Mouse (Mus musculus) limb, embryonic 13.5 days (tissue): ENCODE measurements around the gene Tbk1. TPM values are rescaled to one million over a fixed set of nuclear protein-coding genes. Genes with fewer than 3 reads are reported as not detected.
A peak's percentile ranks its signal among the peaks of the same experiment; 100 is the strongest.

Experiments
- ATAC-seq: fragments of 200-750 bp; cut with Nextera tagmentation; 2 replicates; pipeline ENCODE4 v1.8.0; 2017; ENCODE audit warnings: low read depth, moderate number of reproducible peaks, moderate TSS enrichment; ENCODE audit not compliant: low FRiP score
- H3K27ac ChIP-seq: fragments of 300-500 bp; sonication (generic); 2 replicates; pipeline ENCODE4 v1.5.1; 2015; ENCODE audit warnings: inconsistent platforms, mild to moderate bottlenecking, moderate library complexity
- H3K27me3 ChIP-seq: fragments of 300-500 bp; sonication (generic); 2 replicates; pipeline ENCODE4 v1.6.1; 2015; ENCODE audit warnings: mild to moderate bottlenecking, inconsistent platforms
- H3K36me3 ChIP-seq: fragments of 300-500 bp; sonication (generic); 2 replicates; pipeline ENCODE4 v1.6.1; 2015; ENCODE audit warnings: inconsistent platforms, mild to moderate bottlenecking, moderate library complexity
- H3K4me1 ChIP-seq: fragments of 300-500 bp; sonication (generic); 2 replicates; pipeline ENCODE4 v1.6.1; 2015; ENCODE audit warnings: inconsistent platforms
- H3K4me2 ChIP-seq: fragments of 300-500 bp; sonication (generic); replicated peaks from 2 replicates; pipeline ENCODE4 v1.6.1; 2015; ENCODE audit warnings: inconsistent platforms, mild to moderate bottlenecking, moderate library complexity
- H3K4me3 ChIP-seq: fragments of 300-500 bp; sonication (generic); 2 replicates; pipeline ENCODE4 v1.5.1; 2015; ENCODE audit warnings: moderate library complexity, mild to moderate bottlenecking, inconsistent platforms
- H3K9ac ChIP-seq: fragments of 300-500 bp; sonication (generic); 2 replicates; pipeline ENCODE4 v1.6.1; 2015; ENCODE audit warnings: mild to moderate bottlenecking, inconsistent platforms
- H3K9me3 ChIP-seq: fragments of 300-500 bp; sonication (generic); 2 replicates; pipeline ENCODE4 v1.6.1; 2016; ENCODE audit warnings: inconsistent platforms
- WGBS: fragments of 180-500 bp; shearing (Covaris S2); methylation state at CpG from one replicate; pipeline ENCODE4 v1.1.7; 2015; 5-methylcytosine and 5-hydroxymethylcytosine counted together
- polyA plus RNA-seq: library from polyadenylated mRNA; unstranded; fragments of >200 nt; fragmentation: Nextera tagmentation; extraction: Ambion mirVana; gene quantifications from 2 replicates; pipeline ENCODE4 v1.2.1, GENCODE M21; 2015

Gene Tbk1
- polyA plus RNA-seq, 1 experiment from 2014 or later, result 31.1 TPM

GRCm38 (mm10) chr10:121530365-121531003 is 56.1 kb downstream of the Tbk1 start:
- Histone ChIP-seq H3K4me2 (no peak overlapping the region), H3K36me3 (no peaks in the 10 kb centered on the region), H3K4me3 (no peak overlapping the region), H3K4me1 (peaks cover 23% of the 10 kb centered on the region), H3K27me3 (no peaks in the 10 kb centered on the region), H3K9ac (no peak overlapping the region), H3K27ac (no peak overlapping the region), H3K9me3 (0 out of 2 replicates have a peak, but pooled peaks cover 5% of the 10 kb centered on the region)
- no peak for ATAC-seq
- 89% methylated on average over 8 of the region's 8 CpGs for WGBS

GRCm38 (mm10) chr10:121529261-121529660 is 57.3 kb downstream of the Tbk1 start:
- Histone ChIP-seq H3K36me3 (no peaks in the 10 kb centered on the region), H3K4me2 (no peak overlapping the region), H3K9ac (no peak overlapping the region), H3K9me3 (0 out of 2 replicates have a peak, but pooled peaks cover 5% of the 10 kb centered on the region), H3K27ac (no peak overlapping the region), H3K4me3 (no peak overlapping the region), H3K27me3 (no peaks in the 10 kb centered on the region), H3K4me1 (peaks cover 23% of the 10 kb centered on the region)
- 91% methylated on average over 1 of the region's 1 CpGs for WGBS
- ATAC-seq, result no peak

GRCm38 (mm10) chr10:121528470-121528869 is 58.1 kb downstream of the Tbk1 start:
- Histone ChIP-seq H3K36me3 (no peaks in the 10 kb centered on the region), H3K27ac (no peak overlapping the region), H3K27me3 (no peaks in the 10 kb centered on the region), H3K4me2 (no peak overlapping the region), H3K9ac (no peak overlapping the region), H3K4me1 (peaks cover 21% of the 10 kb centered on the region), H3K4me3 (no peak overlapping the region), H3K9me3 (0 out of 2 replicates have a peak, but pooled peaks cover 5% of the 10 kb centered on the region)
- WGBS, result 69% methylated on average over 3 of the region's 3 CpGs
- ATAC-seq, result no peak

- no peak for ATAC-seq
- 87% methylated on average over 6 of the region's 6 CpGs for WGBS
These were observed 59.5 kb downstream of the Tbk1 start for GRCm38 (mm10) chr10:121527114-121527513.

GRCm38 (mm10) chr10:121520923-121521585 is 65.5 kb downstream of the Tbk1 start:
- ATAC-seq, result no peak
- 24% methylated on average over 12 of the region's 12 CpGs for WGBS

More at GRCm38 (mm10) chr10:121527114-121527513, 59.5 kb downstream of the Tbk1 start:
- no peak overlapping the region for H3K9ac ChIP-seq
- H3K27ac ChIP-seq, result no peak overlapping the region
- no peaks in the 10 kb centered on the region for H3K27me3 ChIP-seq
- H3K36me3 ChIP-seq, result no peaks in the 10 kb centered on the region
- no peak overlapping the region for H3K4me3 ChIP-seq
- H3K9me3 ChIP-seq, result 0 out of 2 replicates have a peak, but pooled peaks cover 5% of the 10 kb centered on the region
- H3K4me2 ChIP-seq, result no peak overlapping the region
- peaks cover 10% of the 10 kb centered on the region; the same call in 1 of the 2 replicates for H3K4me1 ChIP-seq

GRCm38 (mm10) chr10:121519710-121520109 is 66.9 kb downstream of the Tbk1 start:
- Histone ChIP-seq H3K9me3 (no peaks in the 10 kb centered on the region), H3K27ac (no peak overlapping the region), H3K4me2 (no peak overlapping the region), H3K9ac (no peak overlapping the region), H3K27me3 (no peaks in the 10 kb centered on the region), H3K36me3 (no peaks in the 10 kb centered on the region), H3K4me3 (no peak overlapping the region), H3K4me1 (peaks cover 13% of the 10 kb centered on the region)
- 29% methylated on average over 2 of the region's 2 CpGs for WGBS
- ATAC-seq, result no peak

More at GRCm38 (mm10) chr10:121520923-121521585, 65.5 kb downstream of the Tbk1 start:
- H3K4me3 ChIP-seq, result no peak overlapping the region
- no peak overlapping the region for H3K27ac ChIP-seq
- H3K9ac ChIP-seq, result no peak overlapping the region
- no peaks in the 10 kb centered on the region for H3K36me3 ChIP-seq
- H3K4me2 ChIP-seq, result peak overlapping the region; percentile 9; the same call in 1 of the 2 replicates
- no peaks in the 10 kb centered on the region for H3K27me3 ChIP-seq
- H3K9me3 ChIP-seq, result no peaks in the 10 kb centered on the region
- peaks cover 11% of the 10 kb centered on the region for H3K4me1 ChIP-seq

GRCm38 (mm10) chr10:121516008-121516600 is 70.5 kb downstream of the Tbk1 start:
- H3K36me3 ChIP-seq, result no peaks in the 10 kb centered on the region
- no peak overlapping the region for H3K27ac ChIP-seq
- no peaks in the 10 kb centered on the region for H3K9me3 ChIP-seq
- no peaks in the 10 kb centered on the region for H3K27me3 ChIP-seq
- peak overlapping the region; percentile 38; the same call in 1 of the 2 replicates for H3K4me2 ChIP-seq
- 28% methylated on average over 18 of the region's 18 CpGs for WGBS
- peak; percentile 54; the same call in 1 of the 2 replicates for ATAC-seq
- peaks cover 9% of the 10 kb centered on the region for H3K4me1 ChIP-seq
- H3K9ac ChIP-seq, result no peak overlapping the region
- no peak overlapping the region for H3K4me3 ChIP-seq

- Histone ChIP-seq H3K4me2 (peak overlapping the region; percentile 38), H3K27ac (no peak overlapping the region), H3K27me3 (no peaks in the 10 kb centered on the region), H3K9ac (no peak overlapping the region), H3K4me3 (no peak overlapping the region), H3K9me3 (no peaks in the 10 kb centered on the region), H3K36me3 (no peaks in the 10 kb centered on the region), H3K4me1 (peaks cover 34% of the 10 kb centered on the region)
- ATAC-seq, result peak; percentile 57
- WGBS, result 19% methylated on average over 24 of the region's 24 CpGs
These were observed 76.6 kb downstream of the Tbk1 start for GRCm38 (mm10) chr10:121509751-121510643.

- no peaks in the 10 kb centered on the region for H3K27me3 ChIP-seq
- no peak overlapping the region for H3K4me2 ChIP-seq
- peaks cover 38% of the 10 kb centered on the region for H3K4me1 ChIP-seq
- H3K4me3 ChIP-seq, result no peak overlapping the region
- WGBS, result 88% methylated on average over 16 of the region's 16 CpGs
- H3K27ac ChIP-seq, result no peak overlapping the region
- H3K9me3 ChIP-seq, result no peaks in the 10 kb centered on the region
- no peaks in the 10 kb centered on the region for H3K36me3 ChIP-seq
- H3K9ac ChIP-seq, result no peak overlapping the region
- ATAC-seq, result no peak
These were observed 78.6 kb downstream of the Tbk1 start for GRCm38 (mm10) chr10:121507755-121508544.

- no peaks in the 10 kb centered on the region for H3K27me3 ChIP-seq
- peaks cover 38% of the 10 kb centered on the region for H3K4me1 ChIP-seq
- ATAC-seq, result peak; percentile 64
- WGBS, result 34% methylated on average over 29 of the region's 29 CpGs
- no peak overlapping the region for H3K4me3 ChIP-seq
- no peaks in the 10 kb centered on the region for H3K36me3 ChIP-seq
- H3K27ac ChIP-seq, result peak overlapping the region; percentile 78
- H3K9me3 ChIP-seq, result no peaks in the 10 kb centered on the region
- H3K4me2 ChIP-seq, result peak overlapping the region; percentile 31
- no peak overlapping the region for H3K9ac ChIP-seq
These were observed 79.6 kb downstream of the Tbk1 start for GRCm38 (mm10) chr10:121506731-121507583.
